Mouse (Mus musculus) testis, adult 2 months (tissue): ENCODE measurements at regions not wholly inside any gene's neighbourhood (a gene's known extent, or its start where the extent isn't known, plus 50 kb on each side); places are given as distances from the start of the nearest gene placed in this dataset.

ENCODE experiments used
- CTCF ChIP-seq: fragments of 200-500 bp; IDR thresholded peaks from 2 replicates; pipeline ENCODE4 v1.5.1; 2012; ENCODE audit warnings: low read depth, mild to moderate bottlenecking, inconsistent platforms, low read length, moderate library complexity; ENCODE audit not compliant: control insufficient read depth, insufficient read depth, insufficient replicate concordance
- POLR2A ChIP-seq: fragments of 200-500 bp; IDR thresholded peaks from 2 replicates; pipeline ENCODE4 v1.6.1; 2012; ENCODE audit warnings: low read depth, mild to moderate bottlenecking, inconsistent platforms, low read length, moderate library complexity; ENCODE audit not compliant: control insufficient read depth

DNA sequence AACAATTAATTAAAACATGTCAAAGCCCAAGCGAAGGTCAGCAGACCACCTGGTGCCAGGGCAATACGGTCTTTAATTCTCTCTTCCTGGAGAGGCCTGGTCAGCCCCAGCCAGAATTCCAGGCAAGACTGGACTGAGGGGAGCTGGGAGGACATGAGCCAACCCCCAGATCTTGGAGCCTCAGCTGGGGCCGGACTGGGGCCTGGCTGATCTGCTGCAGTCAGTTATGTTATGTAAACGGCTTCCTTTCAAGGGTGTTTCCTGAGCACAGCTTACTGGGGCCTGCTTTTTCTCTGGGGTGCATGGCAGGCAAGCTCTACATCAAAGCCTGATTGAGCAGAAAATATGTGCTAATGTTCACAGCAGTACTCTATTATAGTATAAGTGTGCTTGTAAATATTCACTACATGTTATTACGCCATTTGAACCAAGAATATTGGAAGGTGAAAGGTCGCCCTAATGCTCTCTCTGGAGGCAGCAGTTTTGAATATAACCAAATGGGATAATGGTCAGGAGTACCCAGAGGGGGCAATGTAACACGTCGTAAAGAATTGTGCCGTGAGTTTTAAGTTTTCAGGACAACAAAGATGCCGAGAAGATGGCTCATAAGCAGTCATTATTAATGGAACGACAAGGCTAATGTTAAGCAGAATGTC is 96.5 kb upstream of the Mgmt start:
- no peak for TF ChIP-seq POLR2A
- TF ChIP-seq CTCF, result no peak
